Mouse (Mus musculus) intestine, embryonic 16.5 days (tissue): ENCODE results near the gene Zranb1. TPM values are rescaled to one million over a fixed set of nuclear protein-coding genes. Genes with fewer than 3 reads are reported as not detected.

ENCODE experiments used
- ATAC-seq: fragments of 200-750 bp; cut with Nextera tagmentation; 2 replicates; pipeline ENCODE4 v1.8.0; 2017; ENCODE audit warnings: moderate TSS enrichment, moderate library complexity
- H3K27ac ChIP-seq: fragments of 300-500 bp; sonication (generic); 2 replicates; pipeline ENCODE4 v1.5.1; 2014; ENCODE audit warnings: mild to moderate bottlenecking, low read length
- H3K27me3 ChIP-seq: fragments of 300-500 bp; sonication (generic); replicated peaks from 2 replicates; pipeline ENCODE4 v1.6.1; 2014; ENCODE audit warnings: low read length, control low read depth, mixed read lengths; ENCODE audit not compliant: control insufficient read depth, insufficient read depth
- H3K36me3 ChIP-seq: fragments of 300-500 bp; sonication (generic); 2 replicates; pipeline ENCODE4 v1.6.1; 2014; ENCODE audit warnings: low read length, control low read depth; ENCODE audit not compliant: control insufficient read depth, insufficient read depth
- H3K4me1 ChIP-seq: fragments of 300-500 bp; sonication (generic); 2 replicates; pipeline ENCODE4 v1.6.1; 2014; ENCODE audit warnings: low read length, control low read depth, mixed read lengths; ENCODE audit not compliant: control insufficient read depth, insufficient read depth
- H3K4me2 ChIP-seq: fragments of 300-500 bp; sonication (generic); 2 replicates; pipeline ENCODE4 v1.6.1; 2014; ENCODE audit warnings: low read depth, low read length, control low read depth
- H3K4me3 ChIP-seq: fragments of 300-500 bp; sonication (generic); 2 replicates; pipeline ENCODE4 v1.5.1; 2014; ENCODE audit warnings: mild to moderate bottlenecking, low read length
- H3K9ac ChIP-seq: fragments of 300-500 bp; sonication (generic); 2 replicates; pipeline ENCODE4 v1.6.1; 2014; ENCODE audit warnings: low read depth, low read length
- H3K9me3 ChIP-seq: fragments of 300-500 bp; sonication (generic); 2 replicates; pipeline ENCODE4 v1.6.1; 2016; ENCODE audit warnings: low read length, control low read depth; ENCODE audit not compliant: control insufficient read depth
- WGBS: fragments of 180-500 bp; shearing (Covaris S2); extraction: QIAGEN DNeasy Blood & Tissue Kit; methylation state at CpG from one replicate; pipeline ENCODE4 v1.1.7; 2014; 5-methylcytosine and 5-hydroxymethylcytosine counted together
- polyA plus RNA-seq: library from polyadenylated mRNA; unstranded; fragments of >200 nt; fragmentation: Nextera tagmentation; extraction: Ambion mirVana; gene quantifications from 2 replicates; pipeline ENCODE4 v1.2.1, GENCODE M21; 2015

The Zranb1 gene
- polyA plus RNA-seq, 1 experiment from 2014 or later, result 5.7 TPM

DNA sequence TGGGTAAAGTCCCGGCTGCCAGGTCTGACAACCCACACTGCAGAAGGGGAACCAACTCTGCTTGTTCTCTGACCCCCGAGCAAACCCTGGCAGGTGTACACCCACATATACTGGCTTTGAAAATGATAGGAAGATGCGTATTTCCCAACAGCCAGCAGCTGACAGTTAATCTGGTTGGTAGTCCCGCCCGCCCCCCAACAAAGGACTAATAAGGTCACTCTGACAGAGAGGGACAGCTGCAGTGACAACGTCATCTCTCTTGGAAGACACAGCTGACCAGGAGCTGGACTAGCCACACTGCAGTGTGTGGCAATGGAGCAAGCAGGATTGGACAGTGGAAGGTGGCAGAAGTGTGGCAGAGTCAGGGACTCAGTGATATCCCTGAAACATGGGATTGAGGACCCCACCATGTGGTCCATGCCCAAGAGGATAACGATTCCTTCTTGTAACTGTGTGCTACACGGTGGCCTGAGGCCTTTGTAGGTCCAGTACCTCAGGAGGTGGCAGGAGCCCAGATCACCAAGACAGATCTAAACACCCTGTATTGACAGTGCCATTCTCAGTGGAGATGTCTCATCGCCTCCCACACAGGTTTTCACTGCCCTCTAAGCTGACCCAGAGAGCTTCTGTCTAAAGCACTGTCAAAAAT is 62.1 kb downstream of the Zranb1 start:
- no peaks in the 10 kb centered on the region for H3K27me3 ChIP-seq
- no peak overlapping the region for H3K27ac ChIP-seq
- H3K9ac ChIP-seq, result no peak overlapping the region
- no peak overlapping the region for H3K4me3 ChIP-seq
- H3K4me1 ChIP-seq, result no peaks in the 10 kb centered on the region
- 89% methylated on average over 9 of the region's 9 CpGs for WGBS
- no peaks in the 10 kb centered on the region for H3K9me3 ChIP-seq
- peaks cover 37% of the 10 kb centered on the region for H3K36me3 ChIP-seq
- no peak overlapping the region for H3K4me2 ChIP-seq
- ATAC-seq, result no peak

DNA sequence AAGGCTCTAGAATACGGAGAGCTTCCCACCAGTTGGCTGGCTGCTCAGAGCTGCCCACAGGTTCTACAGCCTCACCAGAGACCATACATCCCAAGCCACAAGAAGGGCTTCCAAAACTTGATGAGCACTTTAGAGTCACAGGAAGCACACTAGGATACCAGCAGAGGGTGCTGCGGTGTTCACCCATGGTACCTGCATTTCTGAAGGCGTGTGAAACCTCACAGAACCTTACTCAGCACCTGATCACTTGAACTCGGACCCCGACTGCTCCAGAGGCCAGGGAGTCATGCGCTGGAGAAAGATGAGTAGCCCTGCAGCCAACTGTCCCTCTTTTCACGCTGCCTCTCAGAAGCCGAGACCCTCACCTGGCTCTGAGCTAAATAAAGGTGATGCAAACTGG is 63.2 kb downstream of the Zranb1 start:
- Histone ChIP-seq H3K36me3 (peaks cover 43% of the 10 kb centered on the region), H3K9ac (no peak overlapping the region), H3K27ac (no peak overlapping the region), H3K4me1 (no peaks in the 10 kb centered on the region), H3K4me3 (no peak overlapping the region), H3K4me2 (no peak overlapping the region), H3K27me3 (no peaks in the 10 kb centered on the region), H3K9me3 (no peaks in the 10 kb centered on the region)
- WGBS, result 88% methylated on average over 8 of the region's 8 CpGs
- no peak for ATAC-seq

DNA sequence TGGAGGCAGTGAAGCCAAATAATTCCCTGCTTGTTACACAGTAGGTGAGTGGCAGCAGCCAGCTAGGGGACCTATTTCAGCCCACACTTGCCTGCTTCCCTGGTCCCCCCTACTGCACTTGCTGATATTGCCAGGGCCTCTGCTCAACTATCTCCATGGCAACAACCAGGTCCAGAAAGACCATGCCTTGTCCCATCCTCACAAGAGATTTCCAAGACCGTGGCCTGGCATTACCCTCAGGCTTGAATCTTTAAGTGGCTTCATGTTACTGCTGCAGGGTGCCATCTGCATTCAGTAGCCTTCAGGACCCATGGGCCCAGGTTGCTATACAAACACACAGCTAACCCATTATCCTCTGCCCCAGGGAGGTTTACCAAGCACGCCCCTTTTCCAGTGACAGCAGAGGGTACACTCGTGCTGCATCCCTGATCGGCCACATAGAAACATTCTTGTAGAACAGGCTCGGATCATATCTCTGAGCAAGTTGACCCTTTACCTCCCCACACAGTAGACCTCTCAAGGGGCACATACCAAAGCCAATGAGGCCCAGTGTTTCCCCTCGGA is 63.8 kb downstream of the Zranb1 start:
- Histone ChIP-seq H3K27ac (no peak overlapping the region), H3K4me3 (no peak overlapping the region), H3K36me3 (peaks cover 38% of the 10 kb centered on the region), H3K4me1 (no peaks in the 10 kb centered on the region), H3K9ac (no peak overlapping the region), H3K27me3 (no peaks in the 10 kb centered on the region), H3K9me3 (no peaks in the 10 kb centered on the region), H3K4me2 (no peak overlapping the region)
- ATAC-seq, result no peak
- WGBS, result 75% methylated on average over 6 of the region's 6 CpGs

DNA sequence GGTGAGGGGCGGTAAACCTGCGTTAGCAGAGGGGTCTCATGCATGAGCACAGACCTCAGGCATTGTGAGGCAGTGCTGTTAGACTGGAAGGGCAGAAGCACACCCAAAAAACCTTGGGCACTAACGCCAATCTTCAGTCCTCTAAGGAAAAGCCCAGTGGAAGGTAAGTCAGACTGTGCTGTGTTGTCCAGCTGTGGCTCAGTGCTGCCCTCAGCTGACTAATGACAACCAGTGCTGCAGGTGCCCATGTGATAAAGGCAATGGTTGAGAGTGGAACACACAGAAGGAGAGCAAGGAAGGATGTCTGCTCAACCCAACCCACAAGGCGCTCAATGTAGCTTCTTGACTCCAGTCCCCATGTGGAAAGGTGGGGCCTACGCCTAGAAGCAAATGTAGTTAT is 65.4 kb downstream of the Zranb1 start:
- 91% methylated on average over 5 of the region's 5 CpGs for WGBS
- Histone ChIP-seq H3K36me3 (peaks cover 32% of the 10 kb centered on the region), H3K27me3 (no peaks in the 10 kb centered on the region), H3K9me3 (no peaks in the 10 kb centered on the region), H3K4me1 (no peaks in the 10 kb centered on the region), H3K4me3 (no peak overlapping the region), H3K4me2 (no peak overlapping the region), H3K9ac (no peak overlapping the region), H3K27ac (no peak overlapping the region)
- peak; percentile 41; the same call in 1 of the 2 replicates for ATAC-seq

DNA sequence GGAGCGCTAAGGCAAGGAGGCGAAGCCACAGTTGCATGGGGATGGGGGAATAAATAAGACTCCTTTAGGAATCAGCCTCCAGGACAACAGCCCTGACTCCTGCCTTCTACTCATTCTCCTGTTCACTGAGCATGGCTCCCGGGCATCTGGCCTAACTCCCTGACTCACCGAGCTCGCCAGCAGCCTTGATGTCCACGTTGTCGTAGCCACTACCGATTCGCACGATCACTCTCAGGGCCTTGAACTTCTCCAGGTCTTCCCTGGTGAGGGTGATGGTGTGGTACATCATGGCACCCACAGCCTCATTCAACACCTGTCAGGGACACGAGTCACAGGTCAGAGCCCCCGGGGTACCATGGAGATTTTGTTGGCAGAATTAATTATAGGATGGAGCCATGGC is 67.7 kb downstream of the Zranb1 start:
- 95% methylated on average over 12 of the region's 12 CpGs for WGBS
- Histone ChIP-seq H3K9me3 (no peaks in the 10 kb centered on the region), H3K4me2 (no peak overlapping the region), H3K27me3 (no peaks in the 10 kb centered on the region), H3K36me3 (peaks cover 31% of the 10 kb centered on the region), H3K9ac (no peak overlapping the region), H3K27ac (no peak overlapping the region), H3K4me1 (peaks cover 5% of the 10 kb centered on the region; the same call in 1 of the 2 replicates), H3K4me3 (no peak overlapping the region)
- no peak for ATAC-seq

DNA sequence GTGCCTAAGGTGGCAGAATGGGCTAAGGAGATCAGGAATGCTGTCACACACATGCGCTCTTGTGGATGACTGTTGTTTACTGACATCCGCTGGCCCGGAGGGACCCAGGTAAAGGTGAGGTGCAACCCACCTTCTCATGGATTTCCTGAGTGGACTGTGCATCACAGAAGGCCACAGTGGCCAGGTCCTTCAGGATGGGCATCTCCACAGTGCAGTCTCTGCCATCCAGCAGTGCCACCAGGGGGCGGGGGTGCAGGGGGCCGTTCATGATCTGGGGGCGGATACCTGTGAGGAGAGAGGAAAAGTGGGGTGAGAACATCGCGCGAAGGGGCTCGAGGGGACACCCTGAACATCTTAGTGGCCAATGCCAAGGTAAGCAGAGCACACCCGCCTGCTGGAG is 68.1 kb downstream of the Zranb1 start:
- Histone ChIP-seq H3K9me3 (no peaks in the 10 kb centered on the region), H3K4me2 (no peak overlapping the region), H3K9ac (no peak overlapping the region), H3K4me3 (no peak overlapping the region), H3K27ac (no peak overlapping the region), H3K36me3 (peaks cover 31% of the 10 kb centered on the region), H3K27me3 (no peaks in the 10 kb centered on the region), H3K4me1 (peaks cover 7% of the 10 kb centered on the region)
- no peak for ATAC-seq
- 92% methylated on average over 11 of the region's 11 CpGs for WGBS

DNA sequence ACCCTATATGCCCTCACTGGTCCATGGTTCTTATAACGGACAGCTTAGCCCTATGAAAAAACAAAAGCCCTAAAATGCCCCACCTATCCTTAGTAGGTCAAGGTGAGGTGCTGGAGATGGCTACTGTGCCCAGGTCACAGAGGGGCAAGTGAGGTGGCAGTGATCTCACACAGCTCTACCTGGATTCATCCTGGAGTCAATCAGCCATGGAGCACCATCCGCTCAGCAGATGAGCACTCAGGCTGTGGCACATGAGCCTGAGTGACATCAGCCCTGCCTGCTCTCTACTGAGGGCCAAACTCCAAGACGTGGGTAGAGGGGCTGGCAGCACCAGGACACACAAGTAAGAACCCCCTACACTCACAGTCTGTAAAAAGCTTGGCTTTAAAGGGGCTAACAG is 70.4 kb downstream of the Zranb1 start:
- H3K4me2 ChIP-seq, result no peak overlapping the region
- no peaks in the 10 kb centered on the region for H3K27me3 ChIP-seq
- H3K27ac ChIP-seq, result no peak overlapping the region
- peaks cover 7% of the 10 kb centered on the region for H3K4me1 ChIP-seq
- H3K9me3 ChIP-seq, result no peaks in the 10 kb centered on the region
- H3K9ac ChIP-seq, result no peak overlapping the region
- no peak for ATAC-seq
- H3K36me3 ChIP-seq, result peaks cover 25% of the 10 kb centered on the region
- WGBS, result 88% methylated on average over 3 of the region's 3 CpGs
- no peak overlapping the region for H3K4me3 ChIP-seq

DNA sequence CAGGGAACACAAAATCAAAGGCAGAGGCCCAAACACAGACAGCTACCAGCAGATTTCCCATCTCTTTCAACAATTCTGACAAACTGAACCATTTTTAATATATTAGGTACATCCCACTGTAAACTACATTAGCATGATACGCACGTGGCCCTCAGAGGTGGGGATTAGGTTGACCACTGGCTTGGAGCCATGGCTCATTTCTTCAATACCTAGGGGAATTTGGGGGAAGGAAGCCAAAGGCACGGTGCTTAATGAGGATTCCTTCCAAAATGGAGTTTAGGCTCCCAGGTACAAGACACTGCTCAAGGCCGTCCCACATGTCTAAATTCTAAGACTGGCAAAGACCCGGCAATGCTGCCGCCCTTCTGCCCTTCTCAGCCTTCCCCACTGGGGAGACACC is 71.3 kb downstream of the Zranb1 start:
- peaks cover 19% of the 10 kb centered on the region for H3K36me3 ChIP-seq
- 85% methylated on average over 6 of the region's 6 CpGs for WGBS
- no peak overlapping the region for H3K4me2 ChIP-seq
- no peak overlapping the region for H3K27ac ChIP-seq
- H3K4me3 ChIP-seq, result no peak overlapping the region
- H3K9ac ChIP-seq, result no peak overlapping the region
- no peaks in the 10 kb centered on the region for H3K27me3 ChIP-seq
- ATAC-seq, result no peak
- no peaks in the 10 kb centered on the region for H3K9me3 ChIP-seq
- peaks cover 14% of the 10 kb centered on the region for H3K4me1 ChIP-seq

DNA sequence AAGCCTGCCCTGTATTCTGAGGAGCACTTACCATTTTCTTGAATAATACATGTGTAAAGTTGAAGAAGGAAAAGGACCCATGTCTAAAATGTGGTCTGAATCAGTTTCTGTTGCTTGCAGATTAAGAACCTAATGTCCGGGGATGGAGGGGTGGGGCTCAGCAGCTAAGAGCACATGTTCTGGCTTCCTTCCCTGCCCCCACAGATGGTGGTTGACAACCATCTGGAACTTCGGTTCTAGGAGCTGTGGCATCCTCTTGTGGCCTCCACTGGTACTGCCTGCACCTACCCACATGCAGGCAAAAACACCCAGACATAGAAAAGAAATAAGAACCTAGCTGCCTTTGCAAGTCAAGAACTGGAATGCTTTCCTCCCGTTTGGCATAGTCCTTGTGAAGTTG is 72.5 kb downstream of the Zranb1 start:
- Histone ChIP-seq H3K27me3 (no peaks in the 10 kb centered on the region), H3K27ac (no peak overlapping the region), H3K9ac (no peak overlapping the region), H3K4me1 (peaks cover 25% of the 10 kb centered on the region), H3K4me3 (no peak overlapping the region), H3K36me3 (peaks cover 11% of the 10 kb centered on the region), H3K4me2 (no peak overlapping the region), H3K9me3 (no peaks in the 10 kb centered on the region)
- ATAC-seq, result no peak
- WGBS, result 18% methylated on average over 3 of the region's 3 CpGs

DNA sequence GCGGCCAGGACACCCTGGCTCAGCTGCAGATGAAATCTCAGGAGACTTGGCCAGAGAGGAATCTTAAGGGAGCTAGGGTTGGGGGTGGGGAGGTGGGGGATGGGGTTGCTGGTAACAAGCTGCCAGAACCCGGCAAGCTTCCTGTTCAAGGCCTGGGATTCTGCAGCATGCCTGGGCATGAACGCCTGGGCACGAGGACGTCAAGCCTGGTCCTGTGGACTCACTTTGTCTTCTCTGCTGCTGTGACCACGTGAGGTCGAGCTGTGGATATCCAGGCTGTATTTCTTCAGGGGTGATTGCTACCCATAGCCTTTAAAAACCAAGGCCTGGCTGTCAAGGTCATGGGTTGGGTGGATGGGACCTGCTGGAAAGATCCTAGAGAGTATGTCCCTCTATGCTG is 74.8 kb downstream of the Zranb1 start:
- Histone ChIP-seq H3K27me3 (no peaks in the 10 kb centered on the region), H3K4me1 (peaks cover 41% of the 10 kb centered on the region)
- 70% methylated on average over 7 of the region's 7 CpGs for WGBS

More for the DNA sequence above, 74.8 kb downstream of the Zranb1 start:
- no peaks in the 10 kb centered on the region for H3K9me3 ChIP-seq
- H3K4me3 ChIP-seq, result no peak overlapping the region
- H3K27ac ChIP-seq, result no peak overlapping the region
- 0 out of 2 replicates have a peak, but pooled peaks cover 5% of the 10 kb centered on the region for H3K36me3 ChIP-seq
- no peak overlapping the region for H3K4me2 ChIP-seq
- no peak overlapping the region for H3K9ac ChIP-seq
- no peak for ATAC-seq
